Mouse (Mus musculus) T-cell, adult 2 months (primary cell): Measurements from ENCODE around the gene Gm43552.
A peak's percentile ranks its signal among the peaks of the same experiment; 100 is the strongest.

ENCODE experiments used
- DNase-seq: peaks from one replicate; pipeline ENCODE4 v3.0.0; 2022; ENCODE audit warnings: low spot score

Gene Gm43552

GRCm38 (mm10) chr5:65438041-65438440 lies 54.6 kb downstream of the Gm43552 start:
- DNase-seq: no peak

- DNase-seq: peak; percentile 94
Measured at GRCm38 (mm10) chr5:65435806-65436561, 56.6 kb downstream of the Gm43552 start, which contains the start of gene Ugdh. Gene Ugdh, minus strand, starts transcription at chr5:65435949.

- DNase-seq: no peak
Measured at GRCm38 (mm10) chr5:65435363-65435805, 57.2 kb downstream of the Gm43552 start.

GRCm38 (mm10) chr5:65434471-65435362 lies 57.9 kb downstream of the Gm43552 start:
- peak; percentile 12 for DNase-seq

GRCm38 (mm10) chr5:65429441-65429840 lies 63.2 kb downstream of the Gm43552 start:
- DNase-seq: no peak

GRCm38 (mm10) chr5:65428321-65428720 lies 64.3 kb downstream of the Gm43552 start:
- DNase-seq: no peak

- no peak for DNase-seq
Measured at GRCm38 (mm10) chr5:65425251-65425650, 67.4 kb downstream of the Gm43552 start.

GRCm38 (mm10) chr5:65424215-65424614 lies 68.4 kb downstream of the Gm43552 start:
- DNase-seq: no peak

GRCm38 (mm10) chr5:65422803-65423202 lies 69.8 kb downstream of the Gm43552 start:
- no peak for DNase-seq

GRCm38 (mm10) chr5:65420822-65421221 lies 71.8 kb downstream of the Gm43552 start:
- DNase-seq: no peak

- DNase-seq: no peak
Measured at GRCm38 (mm10) chr5:65419136-65419535, 73.5 kb downstream of the Gm43552 start.

GRCm38 (mm10) chr5:65415653-65416458 lies 76.8 kb downstream of the Gm43552 start:
- no peak for DNase-seq

GRCm38 (mm10) chr5:65407989-65408388 lies 84.6 kb downstream of the Gm43552 start:
- DNase-seq: no peak

- DNase-seq: peak; percentile 77
Measured at GRCm38 (mm10) chr5:65401251-65401994, 91.2 kb downstream of the Gm43552 start.

- DNase-seq: no peak
Measured at GRCm38 (mm10) chr5:65394425-65394824, 98.2 kb downstream of the Gm43552 start.

GRCm38 (mm10) chr5:65391753-65392152 lies 100.9 kb downstream of the Gm43552 start:
- peak; percentile 40 for DNase-seq

GRCm38 (mm10) chr5:65390648-65391644 lies 101.7 kb downstream of the Gm43552 start, which contains the start of the genes Rpl9 and Lias:
Gene Rpl9, minus strand, starts transcription at chr5:65391444.
Gene Lias, plus strand, starts transcription at chr5:65391497.
- DNase-seq: peak; percentile 98

- DNase-seq: no peak
Measured at GRCm38 (mm10) chr5:65387008-65387867, 105.4 kb downstream of the Gm43552 start.

- no peak for DNase-seq
Measured at GRCm38 (mm10) chr5:65385704-65386103, 106.9 kb downstream of the Gm43552 start.
